Mouse (Mus musculus): Measurements from ENCODE around the gene Trim7.

GRCm38 (mm10) chr11:48801831-48802772 is 23.8 kb upstream of the Trim7 start:
- no peak for TF ChIP-seq CTCF (IDR thresholded peaks at IDR 0.05; ENCODE audit: borderline replicate concordance, control insufficient read depth, extremely low read depth, insufficient read depth, low read length, poor library complexity)
- no peak for TF ChIP-seq POLR2A (IDR thresholded peaks at IDR 0.05; ENCODE audit: control insufficient read depth, extremely low read depth, insufficient read depth, low read length, poor library complexity)

All from thymus, adult 2 months (tissue).